Mouse (Mus musculus) lung, adult 10 weeks (tissue): Measurements from ENCODE around the gene Slu7. TPM values are rescaled to one million over a fixed set of nuclear protein-coding genes. Genes with fewer than 3 reads are reported as not detected.

ENCODE experiments used
- polyA plus RNA-seq: library from polyadenylated mRNA; stranded (reverse); fragments of 350-450 nt; fragmentation: Illumina TruSeq; extraction: RNeasy Lipid Tissue Mini Kit (QIAGEN cat#74804); gene quantifications from one replicate; pipeline ENCODE4 v1.2.3, GENCODE M21; 2014; ENCODE audit warnings: low read depth, low replicate concordance; ENCODE audit not compliant: insufficient read depth

The Slu7 gene
- 18.8 TPM for polyA plus RNA-seq

DNA sequence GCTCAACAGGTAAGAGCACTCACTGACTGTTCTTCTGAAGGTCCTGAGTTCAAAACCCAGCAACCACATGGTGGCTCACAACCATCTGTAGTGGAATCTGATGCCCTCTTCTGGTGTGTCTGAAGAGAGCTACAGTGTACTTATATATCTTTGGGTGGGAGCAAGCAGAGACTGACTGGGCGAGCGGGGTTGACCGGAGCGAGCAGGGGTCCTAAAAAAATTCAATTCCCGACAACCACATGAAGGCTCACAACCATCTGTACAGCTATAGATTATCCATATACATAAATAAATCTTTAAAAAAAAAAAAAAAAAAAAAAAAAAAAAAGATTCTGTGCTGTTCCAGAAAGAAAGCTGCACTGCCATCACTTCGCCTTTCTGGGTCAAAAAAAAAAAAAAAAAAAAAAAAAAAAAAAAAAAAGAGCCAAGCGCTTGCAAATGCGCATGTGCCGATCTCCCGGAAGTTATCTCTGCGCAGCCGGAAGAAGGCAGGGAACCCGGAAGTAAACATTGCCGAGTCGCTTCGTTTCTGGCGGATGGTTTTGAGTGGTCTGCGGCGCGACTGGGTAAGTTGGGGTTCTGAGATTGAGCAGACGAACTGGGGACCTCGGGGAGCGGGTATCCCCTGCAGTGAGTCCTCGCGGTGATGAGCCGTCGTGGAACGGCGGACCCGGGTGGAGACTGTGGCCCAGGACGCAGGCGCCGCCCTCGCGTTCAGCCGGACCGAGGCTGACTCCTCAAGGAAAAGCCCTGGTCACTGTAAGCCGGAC, at the start of gene Slu7:
Gene Slu7, plus strand, starts transcription at position 491 of the 770 bp plus-strand sequence.

DNA sequence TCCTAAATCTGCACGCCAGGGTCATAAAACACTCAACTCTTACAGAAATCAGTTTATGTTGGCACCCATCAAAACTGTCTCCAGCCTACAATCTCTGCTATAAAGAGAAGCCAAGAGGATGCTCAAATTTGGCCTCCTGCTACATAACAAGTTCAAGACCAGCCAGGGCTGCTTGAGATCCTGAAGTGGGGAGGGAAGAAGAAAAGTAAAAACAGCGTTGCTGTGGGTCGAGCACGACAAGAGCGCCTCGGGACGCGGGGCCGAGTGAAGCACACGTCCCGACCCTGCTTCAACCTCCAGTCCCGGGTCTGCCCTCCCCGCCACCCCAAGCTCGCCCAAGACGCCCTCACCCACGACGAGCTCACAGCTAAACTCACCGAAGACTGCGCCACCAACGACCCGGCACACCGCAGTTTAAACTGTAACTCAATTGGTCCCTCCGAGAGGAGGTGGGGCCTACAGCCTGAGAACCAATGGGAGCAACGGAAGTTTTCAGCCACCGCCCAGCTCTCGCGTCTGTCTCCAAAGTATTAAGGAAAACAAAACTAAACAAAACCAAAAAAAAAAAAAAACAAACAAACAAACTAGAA, 7.6 kb upstream of the Slu7 start, which contains the start of gene Pttg1:
Gene Pttg1, minus strand, starts transcription at position 428 of the 590 bp plus-strand sequence.

DNA sequence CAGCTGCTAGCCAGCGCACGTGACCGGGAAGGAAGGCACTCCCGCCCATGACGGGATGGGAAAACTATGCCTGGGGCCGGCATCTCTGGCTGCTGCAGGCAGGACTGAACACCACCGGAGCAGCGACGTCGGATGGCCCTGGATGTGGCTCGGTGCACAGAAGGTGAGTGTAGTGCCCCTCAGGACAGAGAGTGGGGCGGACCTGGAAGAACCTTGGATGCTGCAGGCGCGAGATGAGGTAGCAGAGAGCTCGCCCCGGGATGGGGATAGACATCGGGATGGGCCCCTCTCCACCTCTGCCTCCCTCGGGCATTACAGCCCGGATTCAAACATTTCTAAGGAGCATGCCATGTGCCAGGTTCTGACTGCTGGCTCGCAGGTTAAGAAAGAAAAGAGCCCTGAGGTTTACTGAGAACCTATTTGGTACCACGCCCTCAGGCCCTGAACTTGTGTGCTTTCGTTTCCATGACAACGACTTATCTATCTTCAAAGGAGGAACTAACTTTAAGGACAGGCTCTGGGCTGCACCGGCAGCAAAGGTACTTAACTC, 40.8 kb downstream of the Slu7 start, which contains the start of gene C1qtnf2:
Gene C1qtnf2, plus strand, starts transcription at position 52 of the 550 bp plus-strand sequence.

Other genes starting within 250 kb of the Slu7 start
- gene Pttg1, start 7.5 kb upstream of the Slu7 start, polyA plus RNA-seq, result 154 TPM
- 31.9 TPM for gene C1qtnf2, start 40.5 kb downstream of the Slu7 start, polyA plus RNA-seq
- gene Ccnjl, start 95.0 kb downstream of the Slu7 start, polyA plus RNA-seq, result 1.8 TPM
- gene 4933415A04Rik, start 153.3 kb downstream of the Slu7 start, polyA plus RNA-seq, result 0.63 TPM
- gene Fabp6, start 167.8 kb downstream of the Slu7 start, polyA plus RNA-seq, result not detected
- gene Pwwp2a, start 248.3 kb downstream of the Slu7 start, polyA plus RNA-seq, result 9.7 TPM